Mouse (Mus musculus) midbrain, embryonic 11.5 days (tissue): ENCODE measurements around the gene Uhrf1bp1l. TPM values are rescaled to one million over a fixed set of nuclear protein-coding genes. Genes with fewer than 3 reads are reported as not detected.

Source experiments
- ATAC-seq: fragments of 200-750 bp; cut with Nextera tagmentation; 2 replicates; pipeline ENCODE4 v1.8.0; 2017; ENCODE audit warnings: moderate TSS enrichment, moderate library complexity; ENCODE audit not compliant: low FRiP score
- DNase-seq: peaks from one replicate; pipeline ENCODE4 v3.0.0; 2015; ENCODE audit warnings: low spot score; ENCODE audit errors: missing footprints
- H3K27ac ChIP-seq: fragments of 300-500 bp; sonication (generic); 2 replicates; pipeline ENCODE4 v1.5.1; 2014; ENCODE audit warnings: low read depth, low read length
- H3K27me3 ChIP-seq: fragments of 300-500 bp; sonication (generic); 2 replicates; pipeline ENCODE4 v1.6.1; 2014; ENCODE audit warnings: mild to moderate bottlenecking, low read length, moderate library complexity, mixed read lengths; ENCODE audit not compliant: control insufficient read depth, insufficient read depth
- H3K36me3 ChIP-seq: fragments of 300-500 bp; sonication (generic); 2 replicates; pipeline ENCODE4 v1.6.1; 2014; ENCODE audit warnings: mild to moderate bottlenecking, low read length, moderate library complexity, mixed read lengths; ENCODE audit not compliant: control insufficient read depth, insufficient read depth
- H3K4me1 ChIP-seq: fragments of 300-500 bp; sonication (generic); 2 replicates; pipeline ENCODE4 v1.6.1; 2014; ENCODE audit warnings: low read length; ENCODE audit not compliant: control insufficient read depth, insufficient read depth
- H3K4me2 ChIP-seq: fragments of 300-500 bp; sonication (generic); 2 replicates; pipeline ENCODE4 v1.6.1; 2014; ENCODE audit warnings: mild to moderate bottlenecking, moderate library complexity
- H3K4me3 ChIP-seq: fragments of 300-500 bp; sonication (generic); 2 replicates; pipeline ENCODE4 v1.5.1; 2014; ENCODE audit warnings: low read depth, low read length
- H3K9ac ChIP-seq: fragments of 300-500 bp; sonication (generic); 2 replicates; pipeline ENCODE4 v1.6.1; 2014; ENCODE audit warnings: low read length
- H3K9me3 ChIP-seq: fragments of 300-500 bp; sonication (generic); 2 replicates; pipeline ENCODE4 v1.6.1; 2016; ENCODE audit warnings: low read length; ENCODE audit not compliant: control insufficient read depth
- WGBS: fragments of 180-500 bp; shearing (Covaris S2); extraction: QIAGEN DNeasy Blood & Tissue Kit; methylation state at CpG from one replicate; pipeline ENCODE4 v1.1.7; 2014; 5-methylcytosine and 5-hydroxymethylcytosine counted together
- polyA plus RNA-seq: library from polyadenylated mRNA; unstranded; fragments of >200 nt; fragmentation: Nextera tagmentation; extraction: Ambion mirVana; gene quantifications from 2 replicates; pipeline ENCODE4 v1.2.1, GENCODE M21; 2014

Uhrf1bp1l gene
- polyA plus RNA-seq, 1 experiment from 2014 or later, result 28.8 TPM

DNA sequence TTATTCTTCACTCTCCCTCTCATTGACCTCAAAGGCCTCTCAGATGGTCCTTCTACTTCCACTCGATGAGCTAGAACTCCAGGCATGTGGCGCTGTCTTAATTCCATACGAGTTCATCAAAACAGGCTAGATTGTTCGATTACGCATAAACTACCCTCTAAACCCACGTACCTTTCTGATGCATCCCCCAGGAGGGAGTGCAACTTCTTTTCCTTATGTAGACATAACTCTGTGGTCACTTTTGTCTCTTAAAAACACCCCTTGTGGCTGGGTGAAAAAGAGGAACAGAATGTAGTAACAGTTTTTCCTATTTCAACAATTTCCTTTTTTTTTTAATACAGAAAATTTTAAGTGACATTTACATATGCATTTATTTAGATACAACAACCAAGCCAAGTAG, 3.8 kb upstream of the Uhrf1bp1l start:
- H3K27ac ChIP-seq, result no peak overlapping the region
- peak; percentile 47 for DNase-seq
- H3K4me2 ChIP-seq, result no peak overlapping the region
- peaks cover 2% of the 10 kb centered on the region; the same call in 1 of the 2 replicates for H3K4me1 ChIP-seq
- no peaks in the 10 kb centered on the region for H3K36me3 ChIP-seq
- no peak for ATAC-seq
- 86% methylated on average over 6 of the region's 6 CpGs for WGBS
- H3K4me3 ChIP-seq, result no peak overlapping the region
- no peaks in the 10 kb centered on the region for H3K27me3 ChIP-seq
- H3K9me3 ChIP-seq, result no peaks in the 10 kb centered on the region
- no peak overlapping the region for H3K9ac ChIP-seq

DNA sequence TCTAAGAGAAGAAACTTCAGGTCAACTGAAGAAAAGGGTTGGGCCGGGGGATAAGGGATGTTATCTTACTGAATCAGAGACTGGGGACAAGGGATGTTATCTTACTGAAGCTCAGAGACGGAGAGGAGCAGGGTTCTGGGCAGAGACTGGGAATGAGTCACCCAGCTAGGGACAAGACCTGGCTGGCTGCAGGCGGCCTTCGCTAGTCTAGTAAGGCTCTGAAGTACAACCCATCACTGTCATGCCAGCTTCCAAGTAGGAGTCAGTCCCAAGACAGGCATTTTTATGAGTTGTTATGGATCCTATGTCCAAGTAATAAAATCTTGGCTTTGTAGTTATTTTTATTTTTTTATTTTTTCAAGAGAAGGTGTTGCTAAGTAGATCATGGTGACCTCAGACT, 1.5 kb upstream of the Uhrf1bp1l start:
- Histone ChIP-seq H3K9me3 (no peaks in the 10 kb centered on the region), H3K4me2 (no peak overlapping the region), H3K27ac (no peak overlapping the region), H3K4me3 (no peak overlapping the region), H3K9ac (no peak overlapping the region), H3K4me1 (peaks cover 2% of the 10 kb centered on the region; the same call in 1 of the 2 replicates), H3K36me3 (no peaks in the 10 kb centered on the region), H3K27me3 (no peaks in the 10 kb centered on the region)
- 92% methylated on average over 4 of the region's 4 CpGs for WGBS
- peak; percentile 60 for DNase-seq
- ATAC-seq, result no peak

DNA sequence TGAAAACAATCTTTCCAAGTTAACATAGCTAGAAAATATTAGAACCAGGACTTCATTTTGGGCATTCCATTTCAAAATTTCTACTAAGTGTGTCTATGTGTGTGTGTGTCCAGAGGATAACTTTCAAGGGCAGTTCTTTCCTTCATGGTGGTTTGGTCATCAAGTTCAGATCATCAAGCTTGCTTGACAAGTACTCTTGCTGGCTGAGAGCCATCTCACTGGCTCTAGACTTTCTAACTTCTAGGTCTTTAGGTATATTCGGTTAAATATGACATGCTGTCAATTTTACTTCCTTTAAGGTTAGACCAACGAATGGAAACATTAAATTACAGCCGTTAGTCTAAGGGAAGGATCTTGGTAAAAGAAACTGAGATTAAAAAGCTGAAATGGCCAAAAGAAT, 450 bp upstream of the Uhrf1bp1l start:
- Histone ChIP-seq H3K9ac (no peak overlapping the region), H3K4me2 (peak overlapping the region; percentile 32; the same call in 1 of the 2 replicates)

DNA sequence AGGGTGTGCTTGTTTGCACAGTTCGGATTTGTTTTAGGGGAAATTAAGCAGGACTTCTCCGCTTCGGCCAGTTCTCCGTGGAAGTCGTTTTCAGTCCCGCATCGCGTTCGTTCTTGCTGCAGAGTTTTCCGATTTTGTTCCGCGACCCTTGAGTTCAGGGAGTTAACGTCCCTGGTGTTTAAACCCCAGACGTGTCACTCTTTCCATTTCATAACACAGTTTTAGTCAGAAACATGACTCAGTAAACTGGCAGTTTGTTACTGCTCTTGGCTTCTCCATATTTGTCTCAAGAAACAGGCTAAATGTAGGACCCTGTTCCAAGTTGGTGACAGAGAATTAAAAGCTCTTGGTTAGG, 852 bp downstream of the Uhrf1bp1l start:
- Histone ChIP-seq H3K9me3 (no peaks in the 10 kb centered on the region), H3K27ac (no peak overlapping the region), H3K27me3 (no peaks in the 10 kb centered on the region), H3K4me3 (peak overlapping the region; percentile 94), H3K36me3 (no peaks in the 10 kb centered on the region), H3K4me1 (peaks cover 2% of the 10 kb centered on the region; the same call in 1 of the 2 replicates), H3K4me2 (peak overlapping the region; percentile 71), H3K9ac (peak overlapping the region; percentile 96)
- no peak for DNase-seq
- under 1% methylated on average over 14 of the region's 14 CpGs for WGBS
- ATAC-seq, result no peak

More for the DNA sequence above, 450 bp upstream of the Uhrf1bp1l start:
- no peak for DNase-seq
- Histone ChIP-seq H3K36me3 (no peaks in the 10 kb centered on the region), H3K27ac (no peak overlapping the region), H3K4me3 (peak overlapping the region; percentile 94; the same call in 1 of the 2 replicates), H3K4me1 (peaks cover 2% of the 10 kb centered on the region; the same call in 1 of the 2 replicates), H3K27me3 (no peaks in the 10 kb centered on the region), H3K9me3 (no peaks in the 10 kb centered on the region)
- no peak; the same call in 1 of the 2 replicates for ATAC-seq
- WGBS, result 39% methylated on average over 3 of the region's 3 CpGs

GRCm38 (mm10) chr10:89746581-89746980, 1.8 kb downstream of the Uhrf1bp1l start:
- no peak overlapping the region for H3K4me3 ChIP-seq
- peak; percentile 79 for DNase-seq
- no peaks in the 10 kb centered on the region for H3K36me3 ChIP-seq
- 81% methylated on average over 3 of the region's 3 CpGs for WGBS
- ATAC-seq, result no peak
- H3K27me3 ChIP-seq, result no peaks in the 10 kb centered on the region
- no peak overlapping the region for H3K4me2 ChIP-seq
- H3K4me1 ChIP-seq, result peaks cover 2% of the 10 kb centered on the region; the same call in 1 of the 2 replicates
- H3K9ac ChIP-seq, result no peak overlapping the region
- H3K9me3 ChIP-seq, result no peaks in the 10 kb centered on the region
- H3K27ac ChIP-seq, result no peak overlapping the region

GRCm38 (mm10) chr10:89747221-89747905, 2.6 kb downstream of the Uhrf1bp1l start:
- Histone ChIP-seq H3K27ac (no peak overlapping the region), H3K9ac (no peak overlapping the region), H3K36me3 (no peaks in the 10 kb centered on the region), H3K4me3 (no peak overlapping the region), H3K4me1 (peaks cover 2% of the 10 kb centered on the region; the same call in 1 of the 2 replicates), H3K9me3 (no peaks in the 10 kb centered on the region), H3K27me3 (no peaks in the 10 kb centered on the region), H3K4me2 (no peak overlapping the region)
- ATAC-seq (no peak), DNase-seq (peak; percentile 33)
- 96% methylated on average over 8 of the region's 8 CpGs for WGBS

GRCm38 (mm10) chr10:89747911-89748310, 3.1 kb downstream of the Uhrf1bp1l start:
- peaks cover 2% of the 10 kb centered on the region; the same call in 1 of the 2 replicates for H3K4me1 ChIP-seq
- no peak for ATAC-seq
- H3K4me3 ChIP-seq, result no peak overlapping the region
- H3K9ac ChIP-seq, result no peak overlapping the region
- no peaks in the 10 kb centered on the region for H3K27me3 ChIP-seq
- no peaks in the 10 kb centered on the region for H3K36me3 ChIP-seq
- H3K9me3 ChIP-seq, result no peaks in the 10 kb centered on the region
- WGBS, result 97% methylated on average over 1 of the region's 1 CpGs
- no peak overlapping the region for H3K27ac ChIP-seq
- peak; percentile 28 for DNase-seq
- no peak overlapping the region for H3K4me2 ChIP-seq

DNA sequence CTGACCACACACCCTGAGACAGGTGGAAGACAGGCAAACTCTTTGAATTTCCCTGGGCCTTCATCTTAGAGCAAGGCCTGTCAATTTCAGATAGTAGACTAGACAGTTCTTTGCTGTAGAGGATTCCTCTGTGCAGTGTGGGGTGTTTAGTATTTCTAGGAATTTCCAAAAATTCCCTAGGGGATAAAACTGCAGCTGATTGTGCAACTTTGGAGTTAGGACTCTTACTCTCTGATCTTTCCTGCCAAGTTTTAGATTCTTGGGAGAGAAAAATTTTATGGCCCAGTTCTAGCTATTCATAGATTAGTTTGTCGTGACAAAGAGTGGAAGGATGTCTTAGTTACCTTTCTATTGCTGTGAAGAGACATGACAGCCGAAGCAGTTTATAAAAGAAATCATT, 3.8 kb downstream of the Uhrf1bp1l start:
- Histone ChIP-seq H3K4me2 (no peak overlapping the region), H3K27ac (no peak overlapping the region), H3K9ac (no peak overlapping the region), H3K4me1 (peaks cover 2% of the 10 kb centered on the region; the same call in 1 of the 2 replicates), H3K4me3 (no peak overlapping the region), H3K9me3 (no peaks in the 10 kb centered on the region), H3K36me3 (no peaks in the 10 kb centered on the region), H3K27me3 (no peaks in the 10 kb centered on the region)
- WGBS, result 89% methylated on average over 2 of the region's 2 CpGs
- ATAC-seq (no peak), DNase-seq (no peak)

GRCm38 (mm10) chr10:89751069-89751468, 6.3 kb downstream of the Uhrf1bp1l start:
- Histone ChIP-seq H3K36me3 (no peaks in the 10 kb centered on the region), H3K4me2 (no peak overlapping the region), H3K9me3 (no peaks in the 10 kb centered on the region), H3K27ac (no peak overlapping the region), H3K4me1 (no peaks in the 10 kb centered on the region), H3K27me3 (no peaks in the 10 kb centered on the region), H3K9ac (no peak overlapping the region), H3K4me3 (no peak overlapping the region)
- DNase-seq (no peak), ATAC-seq (no peak)
- 88% methylated on average over 5 of the region's 5 CpGs for WGBS
